Mouse (Mus musculus) intestine, embryonic 16.5 days (tissue): ENCODE measurements around the gene Capns1. TPM values are rescaled to one million over a fixed set of nuclear protein-coding genes. Genes with fewer than 3 reads are reported as not detected.
"Not testable (repeated sequence)": the region's sequence is repeated elsewhere in the genome, so short reads cannot be mapped to it uniquely, and the experiment has no call there.

ENCODE experiments used
- ATAC-seq: fragments of 200-750 bp; cut with Nextera tagmentation; 2 replicates; pipeline ENCODE4 v1.8.0; 2017; ENCODE audit warnings: moderate TSS enrichment, moderate library complexity
- H3K27ac ChIP-seq: fragments of 300-500 bp; sonication (generic); 2 replicates; pipeline ENCODE4 v1.5.1; 2014; ENCODE audit warnings: mild to moderate bottlenecking, low read length
- H3K27me3 ChIP-seq: fragments of 300-500 bp; sonication (generic); replicated peaks from 2 replicates; pipeline ENCODE4 v1.6.1; 2014; ENCODE audit warnings: low read length, control low read depth, mixed read lengths; ENCODE audit not compliant: control insufficient read depth, insufficient read depth
- H3K36me3 ChIP-seq: fragments of 300-500 bp; sonication (generic); 2 replicates; pipeline ENCODE4 v1.6.1; 2014; ENCODE audit warnings: low read length, control low read depth; ENCODE audit not compliant: control insufficient read depth, insufficient read depth
- H3K4me1 ChIP-seq: fragments of 300-500 bp; sonication (generic); 2 replicates; pipeline ENCODE4 v1.6.1; 2014; ENCODE audit warnings: low read length, control low read depth, mixed read lengths; ENCODE audit not compliant: control insufficient read depth, insufficient read depth
- H3K4me2 ChIP-seq: fragments of 300-500 bp; sonication (generic); 2 replicates; pipeline ENCODE4 v1.6.1; 2014; ENCODE audit warnings: low read depth, low read length, control low read depth
- H3K4me3 ChIP-seq: fragments of 300-500 bp; sonication (generic); 2 replicates; pipeline ENCODE4 v1.5.1; 2014; ENCODE audit warnings: mild to moderate bottlenecking, low read length
- H3K9ac ChIP-seq: fragments of 300-500 bp; sonication (generic); 2 replicates; pipeline ENCODE4 v1.6.1; 2014; ENCODE audit warnings: low read depth, low read length
- H3K9me3 ChIP-seq: fragments of 300-500 bp; sonication (generic); 2 replicates; pipeline ENCODE4 v1.6.1; 2016; ENCODE audit warnings: low read length, control low read depth; ENCODE audit not compliant: control insufficient read depth
- WGBS: fragments of 180-500 bp; shearing (Covaris S2); extraction: QIAGEN DNeasy Blood & Tissue Kit; methylation state at CpG from one replicate; pipeline ENCODE4 v1.1.7; 2014; 5-methylcytosine and 5-hydroxymethylcytosine counted together
- polyA plus RNA-seq: library from polyadenylated mRNA; unstranded; fragments of >200 nt; fragmentation: Nextera tagmentation; extraction: Ambion mirVana; gene quantifications from 2 replicates; pipeline ENCODE4 v1.2.1, GENCODE M21; 2015

Capns1 gene
- polyA plus RNA-seq, 1 experiment from 2014 or later, result 86.9 TPM

DNA sequence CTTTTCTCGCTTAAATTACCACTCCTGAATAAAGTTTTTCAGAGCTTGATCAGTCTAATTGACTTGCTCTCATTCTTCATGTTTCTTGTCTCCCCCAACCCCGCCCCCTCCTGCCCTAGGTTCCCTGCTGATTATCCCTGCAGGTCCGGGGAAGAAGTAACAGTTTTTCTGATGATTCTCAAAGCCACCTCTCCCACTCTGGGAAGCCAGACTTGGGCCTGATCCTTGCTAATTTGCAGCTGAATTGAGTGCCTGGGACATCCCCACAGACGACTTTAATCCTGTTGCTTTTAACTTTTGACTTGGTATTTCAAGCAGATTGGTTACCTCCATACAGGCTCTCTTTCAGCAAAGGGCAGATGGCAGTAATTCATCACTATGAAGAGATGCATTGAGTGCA lies 12.4 kb upstream of the Capns1 start:
- H3K9ac ChIP-seq, result no peak overlapping the region
- H3K4me1 ChIP-seq, result no peaks in the 10 kb centered on the region
- H3K36me3 ChIP-seq, result no peaks in the 10 kb centered on the region
- H3K27ac ChIP-seq, result no peak overlapping the region
- ATAC-seq, result no peak
- 28% methylated on average over 4 of the region's 4 CpGs for WGBS
- H3K9me3 ChIP-seq, result no peaks in the 10 kb centered on the region
- H3K4me3 ChIP-seq, result no peak overlapping the region
- H3K27me3 ChIP-seq, result no peaks in the 10 kb centered on the region
- no peak overlapping the region for H3K4me2 ChIP-seq

DNA sequence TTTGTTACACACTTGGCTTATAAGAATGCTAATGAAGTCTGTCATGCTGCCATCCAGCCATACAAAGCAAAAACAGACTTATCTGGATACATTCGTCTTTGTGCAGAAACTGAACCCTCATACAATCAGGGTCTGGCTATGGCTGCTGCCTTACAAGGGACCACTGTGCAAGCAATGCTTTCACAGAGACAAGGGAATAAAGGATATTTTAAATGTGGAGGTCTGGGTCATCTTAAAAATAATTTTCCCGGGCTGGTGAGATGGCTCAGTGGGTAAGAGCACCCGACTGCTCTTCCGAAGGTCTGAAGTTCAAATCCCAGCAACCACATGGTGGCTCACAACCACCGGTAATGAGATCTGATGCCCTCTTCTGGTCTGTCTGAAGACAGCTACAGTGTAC lies 7.8 kb upstream of the Capns1 start:
- H3K9ac ChIP-seq, H3K27ac ChIP-seq, H3K27me3 ChIP-seq, H3K4me2 ChIP-seq, H3K9me3 ChIP-seq, H3K36me3 ChIP-seq, ATAC-seq, H3K4me3 ChIP-seq, H3K4me1 ChIP-seq: not testable (repeated sequence)
- 62% methylated on average over 5 of the region's 5 CpGs for WGBS

DNA sequence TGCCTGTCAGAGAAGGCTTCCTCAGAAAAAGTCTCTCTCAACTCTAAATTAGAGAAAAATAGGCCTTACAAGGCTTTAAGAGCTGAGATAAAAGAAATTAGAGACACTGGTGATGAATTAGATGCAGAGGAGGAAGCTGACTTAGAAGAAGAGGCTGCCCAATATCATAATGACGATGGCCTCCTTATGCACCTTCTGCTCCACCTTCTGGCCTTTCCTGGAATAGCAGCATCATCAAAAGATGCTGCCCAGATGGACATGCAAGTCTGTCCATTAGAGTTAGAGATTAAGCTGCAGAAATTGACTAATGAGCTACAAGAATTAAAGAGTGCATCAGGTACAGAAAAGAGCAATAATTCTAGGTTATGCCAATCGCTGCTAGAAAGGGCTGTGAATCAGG lies 6.8 kb upstream of the Capns1 start:
- Histone ChIP-seq H3K9me3 (no peaks in the 10 kb centered on the region), H3K27ac (no peak overlapping the region)
- WGBS, result 5% methylated on average over 2 of the region's 2 CpGs

DNA sequence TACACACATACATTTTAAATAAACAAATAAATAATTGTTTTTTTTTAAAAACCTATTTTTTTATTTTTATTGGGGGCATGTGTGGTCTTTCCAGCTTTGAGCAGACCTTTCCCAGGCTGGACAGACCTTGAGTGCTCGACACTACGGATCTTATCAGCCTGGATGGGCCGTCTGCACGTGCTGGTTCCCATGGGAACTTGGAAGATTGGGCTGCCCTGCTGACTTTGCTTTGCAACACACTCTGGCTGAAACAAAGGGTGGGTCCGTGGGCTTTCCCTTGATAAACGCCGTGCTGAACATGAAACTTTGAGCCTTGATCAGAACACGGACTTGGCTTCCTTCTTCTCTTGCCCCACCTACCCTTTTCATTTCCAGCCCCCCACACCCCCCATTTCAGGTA lies 5.8 kb upstream of the Capns1 start:
- Histone ChIP-seq H3K9me3 (no peaks in the 10 kb centered on the region), H3K36me3 (no peaks in the 10 kb centered on the region), H3K4me2 (peak overlapping the region; percentile 41), H3K4me3 (peak overlapping the region; percentile 11; the same call in 1 of the 2 replicates), H3K4me1 (no peaks in the 10 kb centered on the region), H3K27me3 (no peaks in the 10 kb centered on the region), H3K9ac (peak overlapping the region; percentile 30; the same call in 1 of the 2 replicates), H3K27ac (0 out of 2 replicates have a peak overlapping the region, but pooled peaks have one; percentile 20)
- peak; percentile 85 for ATAC-seq
- 37% methylated on average over 8 of the region's 8 CpGs for WGBS

More for the DNA sequence above, 6.8 kb upstream of the Capns1 start:
- no peak overlapping the region for H3K9ac ChIP-seq
- no peak for ATAC-seq
- no peaks in the 10 kb centered on the region for H3K27me3 ChIP-seq
- no peaks in the 10 kb centered on the region for H3K36me3 ChIP-seq
- H3K4me1 ChIP-seq, result no peaks in the 10 kb centered on the region
- H3K4me3 ChIP-seq, result no peak overlapping the region
- H3K4me2 ChIP-seq, result no peak overlapping the region

DNA sequence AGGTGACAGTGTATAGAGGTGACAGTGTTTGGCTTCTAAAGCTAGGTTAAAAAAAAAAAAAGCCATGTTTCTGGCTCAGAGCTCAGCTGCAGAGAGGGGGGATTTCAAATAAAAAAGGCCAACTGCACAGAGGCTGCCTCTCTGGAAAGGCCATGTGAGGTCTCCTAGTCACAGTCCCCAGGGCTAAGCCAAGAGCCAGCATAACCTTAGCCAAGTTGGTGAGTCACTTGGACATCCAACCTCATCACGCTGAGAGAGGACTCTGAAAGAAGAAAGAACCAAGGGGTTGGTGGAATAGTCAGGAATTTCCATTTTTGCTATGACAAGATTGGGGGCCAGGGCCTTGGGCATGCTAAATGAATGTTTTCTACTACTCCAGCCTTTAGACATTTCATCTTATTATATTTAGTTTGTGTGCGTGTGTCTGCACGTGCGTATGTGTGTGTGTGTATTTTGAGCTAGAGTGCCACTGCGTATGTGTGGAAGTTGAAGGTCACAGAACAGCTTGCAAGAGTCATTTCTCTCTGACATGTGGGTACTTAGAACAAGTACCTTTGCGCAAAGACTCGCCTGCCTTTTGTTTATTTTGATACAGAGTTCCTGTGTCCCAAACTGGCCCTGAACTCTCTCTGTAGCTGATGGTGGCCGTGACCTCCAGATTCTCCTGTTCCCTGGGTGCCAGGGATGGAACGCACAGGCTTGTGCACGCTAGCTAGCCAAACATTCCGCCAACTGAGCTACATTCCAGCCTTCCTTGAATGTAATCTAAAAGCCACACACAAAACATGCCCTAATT lies 4.5 kb upstream of the Capns1 start:
- Histone ChIP-seq H3K9me3 (no peaks in the 10 kb centered on the region), H3K9ac (no peak overlapping the region), H3K27me3 (no peaks in the 10 kb centered on the region), H3K36me3 (no peaks in the 10 kb centered on the region), H3K4me1 (no peaks in the 10 kb centered on the region), H3K27ac (no peak overlapping the region), H3K4me2 (no peak overlapping the region), H3K4me3 (no peak overlapping the region)
- ATAC-seq, result no peak
- 73% methylated on average over 11 of the region's 11 CpGs for WGBS

DNA sequence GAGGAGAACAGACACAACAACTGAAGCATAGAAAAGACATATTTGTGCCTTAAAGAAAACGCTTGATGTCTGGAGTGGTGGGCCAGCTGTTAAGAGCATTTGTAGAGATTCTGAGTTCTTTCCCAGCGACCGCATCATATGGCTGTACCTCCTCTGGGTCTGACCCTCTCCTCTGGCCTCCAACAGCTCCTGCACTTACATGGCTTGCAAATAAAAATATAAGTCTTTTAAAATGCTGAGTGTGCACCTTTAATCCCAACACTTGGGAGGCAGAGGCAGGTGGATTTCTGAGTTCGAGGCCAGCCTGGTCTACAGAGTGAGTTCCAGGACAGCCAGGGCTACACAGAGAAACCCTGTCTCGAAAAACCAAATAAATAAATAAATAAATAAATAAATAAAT lies 2.0 kb upstream of the Capns1 start:
- H3K9me3 ChIP-seq, H3K4me3 ChIP-seq, H3K27me3 ChIP-seq, H3K4me2 ChIP-seq, H3K27ac ChIP-seq, H3K4me1 ChIP-seq, H3K36me3 ChIP-seq, ATAC-seq, H3K9ac ChIP-seq: not testable (repeated sequence)
- 85% methylated on average over 5 of the region's 5 CpGs for WGBS

DNA sequence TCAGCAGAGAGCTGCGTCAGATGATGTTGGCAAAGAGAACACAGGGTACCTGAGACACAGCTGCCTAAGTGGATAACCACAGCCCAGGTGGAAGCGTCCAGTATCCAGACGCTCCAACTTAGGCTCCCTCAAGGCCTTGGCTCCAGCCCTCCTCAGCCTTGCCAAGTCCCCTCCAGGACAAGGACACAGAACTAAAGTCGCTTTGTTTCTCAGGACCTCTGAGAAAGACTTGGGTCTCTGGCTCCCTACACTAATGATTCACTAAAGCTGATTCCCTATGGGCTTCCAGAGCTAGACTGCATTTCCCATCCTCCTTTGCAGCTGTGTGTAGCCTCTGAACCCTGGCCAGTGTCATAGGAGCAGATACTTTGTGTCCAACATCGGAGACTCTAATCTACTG lies 1.6 kb upstream of the Capns1 start:
- no peak overlapping the region for H3K9ac ChIP-seq
- 81% methylated on average over 5 of the region's 5 CpGs for WGBS
- ATAC-seq, result no peak
- no peak overlapping the region for H3K4me2 ChIP-seq
- peaks cover 4% of the 10 kb centered on the region; the same call in 1 of the 2 replicates for H3K4me1 ChIP-seq
- H3K36me3 ChIP-seq, result no peaks in the 10 kb centered on the region
- no peak overlapping the region for H3K27ac ChIP-seq
- H3K4me3 ChIP-seq, result no peak overlapping the region
- no peaks in the 10 kb centered on the region for H3K27me3 ChIP-seq
- no peaks in the 10 kb centered on the region for H3K9me3 ChIP-seq

DNA sequence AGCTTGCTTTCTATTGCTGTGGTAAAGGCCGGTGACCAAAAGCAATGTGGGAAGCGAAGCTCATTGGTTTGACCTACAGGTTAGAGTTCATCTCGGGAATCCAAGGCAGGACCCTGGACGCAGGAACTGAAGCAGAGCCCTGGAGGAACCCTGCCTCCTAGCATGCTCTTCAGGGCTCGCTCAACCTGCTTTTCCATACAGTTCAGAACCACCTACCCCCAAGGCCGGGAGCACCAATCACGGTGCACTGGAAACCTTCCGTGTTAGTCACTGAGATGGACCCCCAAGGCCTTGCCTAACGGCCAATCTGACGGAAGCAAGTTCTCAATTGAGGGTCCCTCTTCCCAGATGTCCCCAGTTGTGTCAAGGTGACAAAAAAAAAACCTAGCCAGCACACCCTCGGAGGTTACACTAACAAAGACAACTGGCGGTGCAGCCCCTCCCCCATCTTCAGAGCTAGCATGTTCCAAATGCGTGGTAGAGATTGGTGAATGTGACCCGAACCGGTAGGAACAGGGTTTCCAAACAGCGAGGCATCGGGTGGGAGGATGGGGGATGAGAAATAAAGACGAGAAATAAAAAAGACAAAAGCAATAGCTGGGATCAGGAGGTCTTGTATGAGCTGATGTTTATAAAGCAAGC lies 1.0 kb upstream of the Capns1 start:
- Histone ChIP-seq H3K4me1 (peaks cover 7% of the 10 kb centered on the region; the same call in 1 of the 2 replicates), H3K27ac (no peak overlapping the region), H3K9me3 (no peaks in the 10 kb centered on the region), H3K4me3 (no peak overlapping the region), H3K4me2 (no peak overlapping the region), H3K9ac (no peak overlapping the region), H3K27me3 (no peaks in the 10 kb centered on the region), H3K36me3 (no peaks in the 10 kb centered on the region)
- WGBS, result 77% methylated on average over 18 of the region's 18 CpGs
- no peak for ATAC-seq

DNA sequence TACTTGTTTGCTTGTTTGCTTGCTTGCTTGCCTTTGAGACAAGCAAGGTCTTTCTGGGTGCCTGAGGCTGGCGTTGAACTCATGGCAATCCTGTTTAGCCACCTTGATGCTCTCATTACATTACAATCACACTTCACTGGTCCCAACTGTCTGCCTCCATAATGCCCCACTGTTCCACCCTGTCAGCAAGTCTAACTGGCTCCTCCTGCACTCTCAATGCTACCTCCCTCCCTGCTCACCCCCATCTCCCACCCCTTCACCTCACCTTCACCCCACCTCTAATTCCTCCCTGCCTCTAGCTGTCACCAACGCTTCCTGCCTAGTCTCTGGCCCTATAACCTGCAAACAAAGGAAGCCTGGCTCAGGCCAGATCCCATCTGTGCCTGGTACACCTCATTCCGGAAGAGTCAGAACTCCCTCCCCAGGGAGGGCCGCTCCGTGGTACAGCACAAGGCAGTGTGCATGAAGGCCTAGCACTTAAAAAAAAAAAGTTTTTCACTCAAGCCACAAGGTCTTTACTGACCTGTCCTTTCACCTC lies 950 bp downstream of the Capns1 start:
- Histone ChIP-seq H3K4me2 (no peak overlapping the region), H3K27ac (no peak overlapping the region), H3K4me3 (no peak overlapping the region), H3K27me3 (no peaks in the 10 kb centered on the region), H3K9ac (no peak overlapping the region), H3K4me1 (peaks cover 16% of the 10 kb centered on the region), H3K9me3 (no peaks in the 10 kb centered on the region), H3K36me3 (no peaks in the 10 kb centered on the region)
- WGBS, result 54% methylated on average over 5 of the region's 5 CpGs
- ATAC-seq, result no peak
